Mouse (Mus musculus): ENCODE measurements around the gene Rgs16. TPM values are rescaled to one million over a fixed set of nuclear protein-coding genes. Genes with fewer than 3 reads are reported as not detected.
"Not testable (repeated sequence)": the region's sequence is repeated elsewhere in the genome, so short reads cannot be mapped to it uniquely, and the experiment has no call there.

Gene Rgs16
- polyA plus RNA-seq, 1 experiment from 2014 or later: 34.3 TPM

DNA sequence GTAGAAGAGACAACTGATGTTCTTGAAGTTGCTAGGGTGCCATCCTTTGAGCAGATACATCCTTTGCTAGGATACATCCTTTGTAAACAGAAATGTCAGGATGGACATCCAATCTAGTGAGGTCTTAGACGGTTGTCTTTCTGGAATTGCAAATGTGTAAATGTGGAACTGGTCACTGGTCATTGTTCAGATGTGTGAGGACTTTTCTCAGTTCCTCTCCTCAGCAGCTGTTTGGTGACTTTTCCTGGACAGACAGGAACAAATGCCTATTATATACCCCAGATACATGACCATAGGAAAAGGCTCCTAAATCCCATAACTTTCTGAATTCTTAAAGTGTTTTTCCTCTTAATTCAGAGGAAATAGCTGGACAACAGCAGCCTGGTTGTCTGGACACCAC lies 27.1 kb downstream of the Rgs16 start:
- Histone ChIP-seq H3K4me3 (replicated peaks; ENCODE audit: low read length) (no peak overlapping the region), H3K4me2 (ENCODE audit: low read length) (no peak overlapping the region), H3K36me3 (ENCODE audit: control insufficient read depth, insufficient read depth) (no peaks in the 10 kb centered on the region), H3K27ac (ENCODE audit: low read length) (no peak overlapping the region), H3K27me3 (replicated peaks; ENCODE audit: control insufficient read depth, insufficient read depth, low read length) (no peaks in the 10 kb centered on the region), H3K9ac (replicated peaks; ENCODE audit: low read depth, low read length) (no peak overlapping the region), H3K4me1 (replicated peaks; ENCODE audit: control insufficient read depth, insufficient read depth, low read length) (no peaks in the 10 kb centered on the region), H3K9me3 (ENCODE audit: control insufficient read depth, low read length) (no peaks in the 10 kb centered on the region)
- 90% methylated on average over 1 of the region's 1 CpGs for WGBS
- ATAC-seq: no peak

- H3K9ac ChIP-seq (replicated peaks; ENCODE audit: low read depth, low read length): no peak overlapping the region
- H3K36me3 ChIP-seq (ENCODE audit: control insufficient read depth, insufficient read depth): no peaks in the 10 kb centered on the region
- H3K9me3 ChIP-seq (ENCODE audit: control insufficient read depth, low read length): no peaks in the 10 kb centered on the region
- no peak overlapping the region for H3K4me2 ChIP-seq (ENCODE audit: low read length)
- H3K27ac ChIP-seq (ENCODE audit: low read length): no peak overlapping the region
- no peak overlapping the region for H3K4me3 ChIP-seq (replicated peaks; ENCODE audit: low read length)
- H3K27me3 ChIP-seq (replicated peaks; ENCODE audit: control insufficient read depth, insufficient read depth, low read length): no peaks in the 10 kb centered on the region
- no peak for ATAC-seq
- H3K4me1 ChIP-seq (replicated peaks; ENCODE audit: control insufficient read depth, insufficient read depth, low read length): no peaks in the 10 kb centered on the region
- 88% methylated on average over 5 of the region's 5 CpGs for WGBS
Observed at GRCm38 (mm10) chr1:153768465-153768864, 28.3 kb downstream of the Rgs16 start.

DNA sequence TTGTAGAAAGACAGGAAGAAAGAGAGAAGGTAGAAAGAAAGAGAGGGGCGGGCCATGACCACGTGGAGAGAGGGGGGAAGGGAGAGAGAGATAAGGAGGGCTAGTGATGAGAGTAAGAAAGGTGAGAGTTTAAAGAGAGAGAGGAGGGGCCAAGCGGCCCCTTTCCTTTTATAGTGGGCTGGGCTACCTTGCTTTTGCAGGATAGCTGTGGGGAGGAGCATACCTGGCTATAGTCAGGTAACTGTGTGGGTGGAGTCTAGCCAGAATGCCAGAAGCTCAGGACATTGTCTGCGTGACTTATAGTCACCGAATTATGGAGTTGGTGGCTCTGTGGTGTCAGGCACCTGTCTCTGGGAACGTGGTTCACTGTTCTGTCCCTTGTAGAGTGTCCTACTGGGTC lies 29.4 kb downstream of the Rgs16 start:
- not testable (repeated sequence) for H3K4me1 ChIP-seq (replicated peaks; ENCODE audit: control insufficient read depth, insufficient read depth, low read length); H3K9me3 ChIP-seq (ENCODE audit: control insufficient read depth, low read length); H3K4me3 ChIP-seq (replicated peaks; ENCODE audit: low read length); H3K27me3 ChIP-seq (replicated peaks; ENCODE audit: control insufficient read depth, insufficient read depth, low read length); H3K4me2 ChIP-seq (ENCODE audit: low read length); H3K9ac ChIP-seq (replicated peaks; ENCODE audit: low read depth, low read length); ATAC-seq; H3K36me3 ChIP-seq (ENCODE audit: control insufficient read depth, insufficient read depth); H3K27ac ChIP-seq (ENCODE audit: low read length)
- 68% methylated on average over 6 of the region's 6 CpGs for WGBS

- Histone ChIP-seq H3K4me1 (replicated peaks; ENCODE audit: control insufficient read depth, insufficient read depth, low read length) (no peaks in the 10 kb centered on the region), H3K27me3 (replicated peaks; ENCODE audit: control insufficient read depth, insufficient read depth, low read length) (no peaks in the 10 kb centered on the region), H3K4me2 (ENCODE audit: low read length) (no peak overlapping the region), H3K4me3 (replicated peaks; ENCODE audit: low read length) (no peak overlapping the region), H3K9ac (replicated peaks; ENCODE audit: low read depth, low read length) (no peak overlapping the region), H3K9me3 (ENCODE audit: control insufficient read depth, low read length) (no peaks in the 10 kb centered on the region), H3K36me3 (ENCODE audit: control insufficient read depth, insufficient read depth) (no peaks in the 10 kb centered on the region), H3K27ac (ENCODE audit: low read length) (no peak overlapping the region)
- 87% methylated on average over 10 of the region's 10 CpGs for WGBS
- no peak for ATAC-seq
Observed at GRCm38 (mm10) chr1:153769998-153770775, 30.0 kb downstream of the Rgs16 start.

- H3K9me3 ChIP-seq (ENCODE audit: control insufficient read depth, low read length): no peaks in the 10 kb centered on the region
- H3K4me3 ChIP-seq (replicated peaks; ENCODE audit: low read length): no peak overlapping the region
- no peak overlapping the region for H3K27ac ChIP-seq (ENCODE audit: low read length)
- no peaks in the 10 kb centered on the region for H3K27me3 ChIP-seq (replicated peaks; ENCODE audit: control insufficient read depth, insufficient read depth, low read length)
- H3K36me3 ChIP-seq (ENCODE audit: control insufficient read depth, insufficient read depth): no peaks in the 10 kb centered on the region
- no peak overlapping the region for H3K4me2 ChIP-seq (ENCODE audit: low read length)
- no peaks in the 10 kb centered on the region for H3K4me1 ChIP-seq (replicated peaks; ENCODE audit: control insufficient read depth, insufficient read depth, low read length)
- WGBS: 90% methylated on average over 1 of the region's 1 CpGs
- H3K9ac ChIP-seq (replicated peaks; ENCODE audit: low read depth, low read length): no peak overlapping the region
- no peak for ATAC-seq
Observed at GRCm38 (mm10) chr1:153770776-153771167, 30.6 kb downstream of the Rgs16 start.

- 95% methylated on average over 6 of the region's 6 CpGs for WGBS
- no peak overlapping the region for H3K4me3 ChIP-seq (replicated peaks; ENCODE audit: low read length)
- no peaks in the 10 kb centered on the region for H3K36me3 ChIP-seq (ENCODE audit: control insufficient read depth, insufficient read depth)
- no peaks in the 10 kb centered on the region for H3K9me3 ChIP-seq (ENCODE audit: control insufficient read depth, low read length)
- no peaks in the 10 kb centered on the region for H3K27me3 ChIP-seq (replicated peaks; ENCODE audit: control insufficient read depth, insufficient read depth, low read length)
- H3K27ac ChIP-seq (ENCODE audit: low read length): no peak overlapping the region
- H3K4me1 ChIP-seq (replicated peaks; ENCODE audit: control insufficient read depth, insufficient read depth, low read length): no peaks in the 10 kb centered on the region
- H3K4me2 ChIP-seq (ENCODE audit: low read length): no peak overlapping the region
- ATAC-seq: no peak
- no peak overlapping the region for H3K9ac ChIP-seq (replicated peaks; ENCODE audit: low read depth, low read length)
Observed at GRCm38 (mm10) chr1:153775174-153775573, 35.0 kb downstream of the Rgs16 start.

GRCm38 (mm10) chr1:153776257-153776656 lies 36.1 kb downstream of the Rgs16 start:
- Histone ChIP-seq H3K27me3 (replicated peaks; ENCODE audit: control insufficient read depth, insufficient read depth, low read length) (no peaks in the 10 kb centered on the region), H3K4me2 (ENCODE audit: low read length) (no peak overlapping the region), H3K4me1 (replicated peaks; ENCODE audit: control insufficient read depth, insufficient read depth, low read length) (no peaks in the 10 kb centered on the region), H3K36me3 (ENCODE audit: control insufficient read depth, insufficient read depth) (no peaks in the 10 kb centered on the region), H3K27ac (ENCODE audit: low read length) (no peak overlapping the region), H3K9me3 (ENCODE audit: control insufficient read depth, low read length) (no peaks in the 10 kb centered on the region), H3K4me3 (replicated peaks; ENCODE audit: low read length) (no peak overlapping the region), H3K9ac (replicated peaks; ENCODE audit: low read depth, low read length) (no peak overlapping the region)
- ATAC-seq: 0 out of 2 replicates have a peak, but pooled peaks have one; percentile 45
- 76% methylated on average over 7 of the region's 7 CpGs for WGBS

GRCm38 (mm10) chr1:153778205-153778604 lies 38.1 kb downstream of the Rgs16 start:
- Histone ChIP-seq H3K4me2 (ENCODE audit: low read length) (no peak overlapping the region), H3K9ac (replicated peaks; ENCODE audit: low read depth, low read length) (no peak overlapping the region), H3K27ac (ENCODE audit: low read length) (no peak overlapping the region), H3K27me3 (replicated peaks; ENCODE audit: control insufficient read depth, insufficient read depth, low read length) (no peaks in the 10 kb centered on the region), H3K4me3 (replicated peaks; ENCODE audit: low read length) (no peak overlapping the region), H3K9me3 (ENCODE audit: control insufficient read depth, low read length) (no peaks in the 10 kb centered on the region), H3K4me1 (replicated peaks; ENCODE audit: control insufficient read depth, insufficient read depth, low read length) (no peaks in the 10 kb centered on the region), H3K36me3 (ENCODE audit: control insufficient read depth, insufficient read depth) (no peaks in the 10 kb centered on the region)
- WGBS: 90% methylated on average over 10 of the region's 10 CpGs
- ATAC-seq: no peak

DNA sequence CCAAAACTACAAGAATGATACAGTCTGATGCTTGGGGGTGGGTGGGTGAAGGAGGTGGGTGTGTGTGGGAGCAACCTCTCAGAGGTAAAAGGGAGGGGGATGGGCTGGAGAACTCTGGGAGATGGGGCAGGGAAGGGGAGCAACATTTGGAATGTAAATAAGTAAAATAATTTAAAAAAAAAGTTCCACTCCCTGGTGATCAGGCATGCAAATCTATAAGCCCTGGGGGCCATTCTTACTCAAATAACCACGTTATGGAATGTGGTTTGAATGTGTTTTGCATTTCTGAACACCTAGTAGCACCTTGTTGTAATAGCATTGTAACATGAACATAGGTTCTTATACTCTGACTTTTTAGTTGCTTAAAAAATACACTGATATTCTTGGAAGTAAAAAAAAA lies 43.2 kb downstream of the Rgs16 start:
- ATAC-seq: no peak

DNA sequence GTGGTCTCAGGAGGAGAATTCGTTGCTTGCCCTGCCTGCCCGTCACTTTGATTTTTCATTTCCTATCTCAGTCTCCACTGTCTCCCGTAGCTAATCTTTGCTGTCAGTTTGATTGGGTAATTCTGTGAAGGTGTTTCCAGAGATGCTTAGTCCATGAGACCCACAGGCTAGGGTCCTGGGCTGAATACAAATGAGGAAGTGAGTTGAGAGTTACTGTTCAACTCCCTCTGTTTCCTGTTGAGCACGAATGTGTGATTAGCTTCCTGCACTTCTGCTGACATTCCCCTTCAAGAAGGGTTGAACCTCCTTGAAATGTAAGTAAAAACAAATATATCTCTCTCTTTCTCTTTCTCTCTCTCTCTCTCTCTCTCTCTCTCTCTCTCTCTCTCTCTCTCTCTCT lies 45.5 kb downstream of the Rgs16 start:
- ATAC-seq: no peak
- H3K27me3 ChIP-seq (replicated peaks; ENCODE audit: control insufficient read depth, insufficient read depth, low read length): no peaks in the 10 kb centered on the region
- no peaks in the 10 kb centered on the region for H3K4me1 ChIP-seq (replicated peaks; ENCODE audit: control insufficient read depth, insufficient read depth, low read length)
- no peak overlapping the region for H3K27ac ChIP-seq (ENCODE audit: low read length)
- H3K36me3 ChIP-seq (ENCODE audit: control insufficient read depth, insufficient read depth): no peaks in the 10 kb centered on the region
- no peaks in the 10 kb centered on the region for H3K9me3 ChIP-seq (ENCODE audit: control insufficient read depth, low read length)
- H3K9ac ChIP-seq (replicated peaks; ENCODE audit: low read depth, low read length): no peak overlapping the region
- H3K4me2 ChIP-seq (ENCODE audit: low read length): no peak overlapping the region
- no peak overlapping the region for H3K4me3 ChIP-seq (replicated peaks; ENCODE audit: low read length)
- WGBS: 82% methylated on average over 4 of the region's 4 CpGs

More for the DNA sequence above, 43.2 kb downstream of the Rgs16 start:
- H3K27me3 ChIP-seq (replicated peaks; ENCODE audit: control insufficient read depth, insufficient read depth, low read length): no peaks in the 10 kb centered on the region
- H3K4me2 ChIP-seq (ENCODE audit: low read length): no peak overlapping the region
- H3K4me3 ChIP-seq (replicated peaks; ENCODE audit: low read length): no peak overlapping the region
- WGBS: 46% methylated on average over 1 of the region's 1 CpGs
- no peak overlapping the region for H3K9ac ChIP-seq (replicated peaks; ENCODE audit: low read depth, low read length)
- H3K27ac ChIP-seq (ENCODE audit: low read length): no peak overlapping the region
- H3K9me3 ChIP-seq (ENCODE audit: control insufficient read depth, low read length): no peaks in the 10 kb centered on the region
- H3K4me1 ChIP-seq (replicated peaks; ENCODE audit: control insufficient read depth, insufficient read depth, low read length): no peaks in the 10 kb centered on the region
- no peaks in the 10 kb centered on the region for H3K36me3 ChIP-seq (ENCODE audit: control insufficient read depth, insufficient read depth)
